Mouse (Mus musculus) embryo, embryonic 9.5 days (tissue): ENCODE measurements at regions not wholly inside any gene's neighbourhood (a gene's known extent, or its start where the extent isn't known, plus 50 kb on each side); places are given as distances from the start of the nearest gene placed in this dataset.
A peak's percentile ranks its signal among the peaks of the same experiment; 100 is the strongest.

Experiments
- DNase-seq: peaks from one replicate; pipeline ENCODE4 v3.0.0-alpha.2; 2017; ENCODE audit errors: extremely low spot score

DNA sequence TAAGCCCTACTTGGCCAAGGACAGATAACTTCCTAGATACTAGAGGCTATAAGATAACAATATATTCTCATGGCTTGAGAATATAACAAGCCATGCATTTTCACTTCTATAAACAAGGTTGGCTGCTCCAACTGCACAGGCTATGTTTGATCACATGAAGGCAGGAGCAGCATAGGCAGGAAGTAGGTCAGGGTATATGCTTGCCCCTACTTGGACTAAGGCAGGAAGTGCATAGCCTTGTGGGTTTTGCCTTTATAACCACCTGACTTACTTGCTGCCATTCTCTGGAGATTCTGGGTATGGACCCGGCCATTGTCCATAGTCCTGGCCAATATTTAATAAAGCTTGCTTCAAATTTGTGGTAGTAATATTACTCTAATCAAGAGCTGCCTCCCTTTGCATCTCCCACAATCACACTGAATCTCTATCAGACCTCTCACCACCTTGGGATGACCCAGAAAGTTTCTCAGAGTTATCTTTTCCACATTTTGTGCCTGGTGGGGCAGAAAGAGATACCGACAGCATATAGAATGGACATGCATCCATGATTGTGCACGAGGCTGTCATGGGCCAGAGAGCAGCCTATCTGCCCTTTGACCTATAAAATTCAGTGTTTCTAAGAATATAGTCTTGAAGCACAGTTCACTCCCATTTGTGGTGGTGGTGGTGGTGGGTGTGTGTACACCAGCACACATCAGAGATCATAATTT is 193.7 kb upstream of the Klf3 start:
- no peak for DNase-seq

DNA sequence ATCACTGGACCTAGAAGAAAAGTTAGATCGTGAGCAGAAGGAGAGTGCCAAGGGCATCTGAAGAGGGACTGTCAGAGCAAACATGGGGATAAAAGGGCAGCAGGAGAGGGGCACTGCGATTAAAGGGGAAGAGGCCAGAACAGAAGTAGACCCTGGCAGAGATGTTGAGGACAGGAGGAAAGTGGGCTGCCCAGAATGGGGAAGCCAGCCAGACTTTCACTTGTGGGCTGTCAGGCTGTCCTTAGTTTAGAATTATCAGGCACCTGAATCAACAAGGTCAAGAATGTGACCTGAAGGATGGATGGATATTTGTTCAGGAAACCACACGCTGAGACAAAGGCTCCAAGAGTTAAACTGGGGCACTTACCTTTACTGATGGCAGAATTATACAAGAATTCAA is 193.0 kb upstream of the Klf3 start:
- DNase-seq, result no peak

DNA sequence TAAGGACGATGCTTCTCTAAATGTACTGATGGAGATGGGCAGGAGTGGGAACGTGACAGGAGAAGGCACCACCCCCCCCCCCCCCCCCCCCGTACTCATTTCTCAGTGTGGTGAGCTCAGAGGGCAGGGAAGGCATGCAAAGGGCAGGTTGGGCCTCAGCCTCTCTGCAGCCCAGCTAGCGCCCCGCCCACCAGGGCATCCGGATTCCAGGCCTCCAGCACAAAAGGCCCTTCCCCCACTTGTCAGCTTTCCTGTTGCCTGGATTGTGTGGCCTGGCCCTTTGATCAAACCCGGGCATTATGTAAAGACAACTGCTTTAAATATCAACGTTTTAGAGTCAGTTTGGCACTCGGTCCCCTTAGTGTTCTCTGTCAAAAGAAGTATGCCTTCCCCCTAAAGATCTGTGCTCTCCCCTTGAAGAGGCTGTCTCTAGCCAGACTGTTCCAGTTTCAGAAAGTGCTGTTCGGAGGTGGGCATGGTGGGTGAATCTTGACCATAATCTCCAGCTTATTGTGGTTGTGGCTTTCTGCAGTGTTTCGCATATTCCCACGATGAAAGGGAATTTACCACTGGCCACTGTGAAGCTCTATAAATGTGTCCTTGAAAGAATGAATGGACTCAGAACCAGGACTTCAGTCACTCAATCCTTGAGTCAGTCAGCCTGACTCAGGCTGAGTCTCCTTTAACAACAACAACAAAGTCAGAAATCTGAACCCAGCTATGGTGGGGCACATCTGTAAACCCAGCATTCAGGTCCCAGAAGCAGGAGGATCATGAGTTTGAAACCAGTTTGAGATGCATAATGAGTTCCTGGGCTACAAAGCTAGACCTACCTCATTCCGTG is 192.4 kb upstream of the Klf3 start:
- DNase-seq, result peak; percentile 95

DNA sequence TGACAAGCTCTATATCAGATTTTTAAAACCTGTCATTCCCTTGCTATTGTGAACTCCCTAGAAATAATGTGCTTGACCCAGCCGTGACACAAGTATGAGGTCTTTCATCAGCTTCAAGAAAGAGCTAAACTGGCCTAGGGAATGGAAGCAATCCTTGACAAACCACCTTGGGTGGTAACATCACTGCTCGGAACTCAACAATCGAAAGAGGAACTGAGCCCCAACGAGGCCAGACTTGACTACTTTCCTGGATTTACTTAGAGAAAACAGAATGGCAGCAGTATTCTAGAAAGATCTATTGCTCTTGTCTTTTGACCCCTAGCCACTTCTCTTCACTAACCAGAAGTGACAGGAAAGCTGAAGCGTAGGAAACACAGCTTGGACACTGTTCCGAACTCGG is 191.2 kb upstream of the Klf3 start:
- no peak for DNase-seq

DNA sequence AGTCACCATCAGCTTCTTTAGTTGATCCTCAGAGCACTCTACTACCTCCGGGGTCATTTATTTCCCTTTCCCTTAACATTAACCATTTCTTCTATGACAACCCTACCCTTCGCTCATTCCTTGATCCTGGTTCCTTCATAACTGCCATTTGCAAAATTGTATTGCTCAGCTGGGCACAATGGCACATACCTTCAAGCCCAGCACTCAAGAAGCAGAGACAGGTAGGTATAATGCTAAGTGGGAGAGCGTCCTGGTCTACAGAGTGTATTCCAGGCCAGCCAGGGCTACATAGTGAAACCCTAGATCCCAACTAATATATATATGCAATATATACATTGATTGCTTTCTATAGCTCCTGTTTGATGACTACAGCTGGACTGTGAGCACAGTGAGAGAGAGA is 189.5 kb upstream of the Klf3 start:
- no peak for DNase-seq

DNA sequence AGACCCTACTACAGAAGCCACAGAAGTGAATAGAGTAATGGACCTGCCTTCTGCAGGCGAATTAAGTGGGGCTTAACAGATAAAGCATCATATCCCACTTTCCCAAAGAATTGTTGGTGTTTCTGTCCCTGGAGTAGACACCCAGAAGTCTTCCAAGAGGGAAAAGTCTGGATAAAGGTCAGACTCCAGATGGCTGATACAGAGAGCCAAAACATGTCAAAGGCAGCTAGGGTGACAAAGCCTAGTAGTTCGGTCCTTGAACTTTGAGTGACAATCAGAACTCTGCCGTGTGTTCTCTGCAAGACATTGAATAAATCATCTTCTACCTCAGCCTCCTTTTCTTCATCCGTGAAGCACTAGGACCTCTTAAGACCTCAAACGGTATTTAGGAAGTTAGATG is 185.1 kb upstream of the Klf3 start:
- no peak for DNase-seq

DNA sequence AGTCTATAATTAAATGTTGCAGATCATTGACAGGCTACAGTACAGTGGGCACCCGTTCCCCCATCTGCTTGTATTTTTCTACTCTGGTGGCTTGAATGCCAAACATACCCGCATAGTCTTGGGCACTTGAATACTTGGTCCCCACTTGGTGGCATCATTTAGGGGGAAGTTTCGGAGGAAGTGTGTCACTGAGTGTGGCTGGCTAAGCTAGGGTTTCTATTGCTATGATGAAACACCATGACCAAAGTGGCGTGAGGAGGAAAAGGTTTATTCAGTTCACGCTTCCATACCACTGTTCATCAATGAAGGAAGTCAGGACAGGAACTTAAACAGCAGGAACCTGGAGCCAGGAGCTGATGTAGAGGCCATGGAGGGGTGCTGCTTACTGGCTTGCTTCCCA is 183.4 kb upstream of the Klf3 start:
- no peak for DNase-seq

DNA sequence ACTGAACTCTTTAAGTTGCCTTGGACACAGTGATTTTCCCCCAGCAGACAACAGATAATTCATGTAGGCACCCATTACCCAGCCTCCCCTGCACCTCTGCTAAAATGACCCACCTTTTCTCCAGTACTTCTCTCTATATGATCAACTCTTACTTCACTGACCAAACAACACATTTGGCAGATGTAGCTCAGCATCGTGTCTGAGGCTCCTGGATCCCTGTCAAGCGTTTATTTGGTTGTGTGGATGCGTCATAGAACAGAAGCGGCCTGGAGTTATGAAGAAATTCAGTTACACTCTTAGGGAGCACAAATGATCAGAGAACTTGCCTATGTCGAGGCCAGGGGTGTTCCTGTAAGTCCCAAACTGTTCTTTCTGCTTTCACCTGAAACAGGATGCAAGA is 182.5 kb upstream of the Klf3 start:
- no peak for DNase-seq

DNA sequence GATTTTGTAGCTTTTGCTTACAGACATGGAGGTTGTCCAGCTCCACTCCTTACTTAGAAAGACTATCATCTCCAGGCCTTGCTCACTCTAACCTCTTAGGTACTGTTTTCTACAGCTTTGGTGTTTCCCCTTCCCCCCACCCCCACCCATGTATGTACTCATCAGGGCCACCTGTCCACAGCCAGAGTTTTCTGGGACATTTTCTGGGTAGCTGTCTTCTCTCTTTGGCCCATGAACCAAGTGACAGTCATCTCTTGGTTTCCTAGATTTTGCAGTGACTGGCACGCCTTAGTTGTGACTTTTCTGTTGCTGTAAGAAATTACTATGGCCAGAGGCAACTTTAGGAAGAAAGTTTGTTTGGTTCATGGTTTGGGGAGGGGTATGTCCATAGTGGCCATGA is 181.8 kb upstream of the Klf3 start:
- no peak for DNase-seq

DNA sequence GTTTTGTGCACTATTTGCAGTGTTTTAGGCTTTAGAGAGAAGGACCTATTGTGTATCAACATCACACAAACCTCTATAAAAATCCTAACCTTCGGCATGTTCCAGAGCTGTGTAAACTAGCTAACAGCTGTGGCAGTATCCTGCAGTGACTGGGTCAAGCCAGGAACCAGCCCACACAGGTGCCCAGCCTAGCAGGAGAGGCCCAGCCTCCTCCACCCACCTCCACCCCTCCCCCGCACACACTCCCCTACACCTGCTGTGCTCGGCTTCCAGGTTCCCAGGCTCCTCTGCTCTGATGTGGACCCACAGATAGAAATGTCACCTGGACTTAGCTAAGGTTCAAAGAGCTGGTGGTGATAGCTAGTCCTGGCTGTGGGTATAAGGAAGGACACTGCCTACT is 179.5 kb upstream of the Klf3 start:
- DNase-seq, result no peak

DNA sequence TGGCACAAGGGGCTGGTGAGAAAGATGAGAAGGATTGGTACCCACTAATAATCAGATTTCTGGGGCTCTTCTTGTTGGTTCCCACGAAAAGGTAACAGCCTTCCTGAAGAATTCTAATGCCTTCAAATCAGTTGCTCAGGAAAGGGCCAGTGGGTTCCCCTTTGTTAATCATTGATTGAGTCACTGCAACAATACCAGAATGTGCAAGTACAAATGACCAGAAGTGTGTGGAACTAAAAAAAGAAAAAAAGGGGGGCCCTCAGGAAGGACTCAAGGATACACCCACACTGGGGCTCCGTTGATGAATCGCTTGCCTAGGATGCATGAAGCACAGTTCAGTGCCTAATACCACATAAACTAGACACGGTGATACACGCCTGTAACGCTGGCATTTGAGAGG is 179.0 kb upstream of the Klf3 start:
- DNase-seq, result no peak

DNA sequence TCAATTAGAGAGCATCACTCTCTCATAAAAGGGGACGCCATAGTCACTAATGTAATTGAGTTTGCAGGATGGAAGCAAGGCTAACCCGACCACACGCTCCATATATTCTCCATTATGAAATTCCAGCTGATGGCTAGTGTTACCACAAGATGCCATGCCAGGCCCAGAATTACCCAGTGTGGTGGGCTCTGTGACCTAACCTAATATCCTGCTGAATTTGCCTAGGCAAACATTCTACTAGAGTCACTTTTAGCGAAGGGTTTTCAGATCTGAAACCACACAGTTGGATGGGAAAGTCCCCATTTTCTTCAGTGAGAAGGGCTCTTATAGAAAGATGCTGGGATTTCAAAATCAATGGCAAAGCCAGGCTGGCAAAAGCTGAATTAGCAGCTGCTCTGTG is 177.8 kb upstream of the Klf3 start:
- DNase-seq, result no peak

DNA sequence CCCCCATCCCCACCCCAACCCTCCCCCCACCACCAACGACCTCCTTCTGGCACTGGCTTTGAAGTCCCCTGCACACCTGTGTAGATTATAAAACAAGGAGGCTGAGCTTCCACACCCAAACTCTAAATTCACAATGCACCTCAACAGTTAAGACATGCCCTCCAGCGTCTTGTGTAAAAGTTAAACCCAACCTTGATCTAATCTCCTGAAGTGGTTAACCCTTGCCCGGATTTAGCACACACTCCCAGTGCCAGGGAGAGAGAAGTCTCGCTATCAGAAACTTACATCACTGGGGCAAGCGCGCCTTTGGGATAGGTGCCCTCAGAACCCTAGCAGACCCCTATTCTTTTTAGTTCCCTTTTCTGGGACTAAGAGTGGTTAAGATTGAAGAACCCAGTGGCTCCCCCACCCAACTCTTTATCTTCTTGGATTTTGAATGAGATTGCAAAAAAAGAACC is 177.3 kb upstream of the Klf3 start:
- no peak for DNase-seq

DNA sequence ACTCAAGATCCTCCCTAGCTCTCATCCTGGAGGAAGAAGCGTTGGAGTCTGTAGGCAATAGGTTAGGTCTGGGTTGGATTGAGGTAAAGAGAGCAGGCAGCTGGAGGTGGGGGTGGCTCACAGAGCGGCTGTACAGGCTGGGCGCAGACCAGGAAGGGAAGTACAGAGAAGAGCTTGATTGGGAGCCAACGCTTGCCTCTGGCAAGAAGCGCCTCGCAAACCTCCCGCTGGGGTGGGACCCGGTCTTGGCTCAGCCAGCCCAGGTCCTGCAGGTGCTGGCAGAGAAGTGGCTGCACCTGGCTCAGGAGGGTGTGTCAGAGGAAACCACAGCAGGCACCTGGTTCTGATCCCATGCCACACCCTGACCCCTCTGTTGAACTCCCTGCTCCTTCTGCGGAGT is 176.8 kb upstream of the Klf3 start:
- DNase-seq, result no peak

DNA sequence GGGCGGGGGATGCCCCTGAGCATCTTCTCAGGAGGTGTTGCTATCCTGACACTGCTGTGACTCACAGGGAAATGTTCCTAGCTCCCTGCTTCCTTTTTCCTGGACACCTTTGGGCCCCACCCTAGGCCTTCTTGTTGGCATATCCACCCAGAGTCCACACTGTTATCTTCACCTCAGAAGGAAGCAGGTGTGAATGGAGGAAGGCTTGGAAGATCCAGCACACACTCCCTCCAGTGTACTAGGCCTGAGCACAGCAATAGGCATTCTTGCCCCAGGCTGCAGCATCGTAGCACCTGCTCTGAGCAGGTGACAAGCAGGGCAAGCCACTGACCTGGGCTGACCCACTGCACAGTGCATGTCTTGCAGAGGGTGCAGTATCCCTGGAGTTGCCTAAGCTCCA is 172.6 kb upstream of the Klf3 start:
- DNase-seq, result no peak

DNA sequence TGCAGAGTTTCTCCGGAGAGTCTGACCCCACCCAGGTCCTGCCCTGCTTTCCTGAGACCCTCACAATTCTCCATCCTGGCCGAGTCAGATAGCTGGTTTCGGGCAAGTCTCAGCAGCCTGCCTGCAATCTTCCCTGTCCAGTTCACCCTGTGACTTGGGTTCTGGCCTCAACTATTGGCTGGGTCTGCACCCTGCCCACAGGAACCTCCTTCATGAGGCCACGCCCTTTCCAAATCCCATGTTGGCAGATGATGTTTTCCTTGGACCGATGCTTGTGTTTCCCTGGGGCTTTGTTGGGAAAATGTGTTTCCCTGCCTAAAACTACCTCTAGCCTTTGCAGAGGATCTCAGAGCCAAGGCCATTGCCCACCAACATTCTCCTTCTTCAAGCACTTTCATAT is 171.0 kb upstream of the Klf3 start:
- no peak for DNase-seq

DNA sequence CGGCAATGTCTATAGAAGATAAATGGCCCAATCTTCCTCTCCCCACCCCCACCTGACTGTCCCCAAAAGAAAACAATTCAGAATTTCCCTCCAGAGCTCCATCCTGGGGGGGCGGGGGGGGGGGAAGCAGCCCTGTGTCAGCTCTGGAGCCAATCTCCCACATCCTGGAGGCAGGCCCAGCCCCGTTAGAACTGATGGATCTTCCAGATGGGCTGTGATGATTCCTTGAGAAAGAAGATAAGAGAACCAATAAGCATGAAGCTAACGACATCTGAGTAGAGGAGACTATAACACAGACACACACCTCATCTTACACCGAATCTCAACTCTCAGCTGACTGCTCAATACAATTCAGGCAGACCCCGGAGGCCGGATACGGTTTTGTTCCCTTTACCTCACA is 169.2 kb upstream of the Klf3 start:
- DNase-seq, result peak; percentile 20

DNA sequence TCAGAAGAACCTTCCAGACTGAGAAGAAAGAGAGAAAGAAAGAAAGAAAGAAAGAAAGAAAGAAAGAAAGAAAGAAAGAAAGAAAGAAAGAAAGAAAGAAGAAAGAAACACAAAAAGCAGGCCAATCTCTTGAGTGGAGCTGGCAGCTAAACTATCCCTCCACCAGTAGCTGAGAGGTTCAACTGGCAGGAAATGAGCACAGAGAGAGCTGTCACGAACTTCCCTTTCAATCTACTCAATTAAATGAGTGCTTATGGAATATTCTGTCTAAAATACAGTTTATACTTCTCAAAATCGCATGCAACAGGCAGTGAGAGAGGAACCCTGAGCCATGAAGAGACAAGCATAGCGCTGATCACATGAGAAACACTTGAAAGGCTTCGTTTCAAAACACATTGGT is 168.5 kb upstream of the Klf3 start:
- DNase-seq, result no peak

DNA sequence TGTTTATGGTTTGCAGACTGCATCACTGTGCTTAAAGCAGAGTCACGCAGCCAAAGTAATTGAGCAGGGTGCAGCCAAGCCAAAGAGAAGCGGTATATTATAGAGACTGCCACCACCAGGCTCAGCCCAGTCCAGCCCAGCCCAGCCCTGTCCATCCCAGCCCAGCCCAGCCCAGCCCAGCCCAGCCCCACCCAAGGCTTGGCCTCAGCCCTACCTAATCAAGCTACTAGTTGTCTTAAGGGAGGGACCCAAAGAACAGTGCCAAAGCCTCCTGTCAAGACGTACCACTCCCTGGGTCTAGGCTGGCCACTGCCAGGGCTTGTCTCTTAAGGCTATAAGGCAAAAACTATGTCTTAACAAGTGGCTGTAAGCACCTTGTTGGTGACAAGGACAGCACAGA is 166.9 kb upstream of the Klf3 start:
- DNase-seq, result no peak

DNA sequence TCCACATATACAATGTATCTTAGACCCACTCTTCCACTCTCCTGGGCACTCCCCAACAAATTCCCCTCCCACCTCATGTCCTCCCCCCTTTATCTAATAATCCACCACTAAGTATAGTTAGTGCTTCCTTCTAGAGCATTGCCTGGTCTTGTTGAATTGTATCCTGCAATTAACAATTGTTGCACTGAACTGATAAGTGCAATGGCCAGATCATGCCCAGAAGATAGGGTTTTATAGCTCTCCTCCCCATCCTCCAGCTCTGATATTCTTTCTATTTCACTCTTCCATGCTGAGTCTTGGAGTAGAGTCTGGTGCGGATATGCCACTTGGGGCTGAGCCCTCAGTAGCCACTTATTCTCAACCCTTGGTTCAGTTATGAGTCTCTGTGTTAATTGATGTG is 159.6 kb upstream of the Klf3 start:
- no peak for DNase-seq

DNA sequence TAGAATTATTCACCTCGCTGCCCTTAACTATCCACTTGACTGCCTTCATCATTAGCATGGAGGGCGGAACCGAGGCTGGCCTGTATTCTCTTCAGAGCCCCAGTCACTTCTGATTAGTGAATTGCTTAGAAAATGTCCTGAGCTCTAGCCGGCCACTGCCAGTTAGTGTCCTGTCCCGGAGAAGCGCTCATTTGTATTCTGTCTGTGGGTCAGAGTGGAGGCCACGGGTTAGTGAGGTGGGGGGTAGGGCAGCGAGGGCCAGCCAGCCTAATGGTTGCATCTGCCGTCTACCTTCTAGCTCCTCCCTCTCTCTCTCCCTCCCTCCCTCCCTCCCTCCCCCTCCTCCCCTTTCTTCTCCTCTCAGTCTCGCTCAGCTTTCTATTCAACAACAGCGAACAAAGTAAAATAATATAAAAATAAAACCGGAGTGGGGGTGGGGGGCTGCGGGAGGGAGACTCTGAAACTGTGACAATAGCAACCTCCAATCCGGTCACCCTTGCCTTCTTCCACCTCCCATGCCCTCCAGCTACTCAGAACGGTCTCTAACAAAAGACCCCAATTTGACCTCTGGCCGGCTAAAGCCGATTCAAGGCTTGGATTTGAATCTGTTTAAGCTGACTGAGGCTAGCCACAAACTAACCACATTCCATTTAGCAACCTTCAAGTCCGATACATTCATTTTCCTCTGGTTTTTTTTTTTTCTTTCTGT is 155.6 kb upstream of the Klf3 start:
- DNase-seq, result peak; percentile 87

DNA sequence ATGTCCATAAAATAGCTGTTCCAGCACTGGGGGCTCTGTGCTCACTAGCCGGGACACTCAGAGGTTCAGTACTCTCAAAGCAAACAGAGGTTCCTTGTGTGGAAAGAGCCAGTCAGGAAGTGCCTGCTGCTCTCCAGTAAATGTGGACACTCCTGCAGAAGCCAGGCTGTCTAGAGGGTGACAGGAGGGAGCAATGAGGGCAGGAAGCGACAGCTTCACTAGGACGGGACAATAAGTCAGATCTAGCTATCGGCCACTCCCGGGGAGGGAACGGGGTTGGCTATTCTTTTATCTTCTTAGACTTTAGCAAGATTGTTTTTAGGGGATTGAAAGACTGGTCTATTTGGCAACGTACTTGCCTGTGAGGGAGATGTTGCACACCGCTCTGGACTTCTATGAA is 154.7 kb upstream of the Klf3 start:
- DNase-seq, result peak; percentile 62

DNA sequence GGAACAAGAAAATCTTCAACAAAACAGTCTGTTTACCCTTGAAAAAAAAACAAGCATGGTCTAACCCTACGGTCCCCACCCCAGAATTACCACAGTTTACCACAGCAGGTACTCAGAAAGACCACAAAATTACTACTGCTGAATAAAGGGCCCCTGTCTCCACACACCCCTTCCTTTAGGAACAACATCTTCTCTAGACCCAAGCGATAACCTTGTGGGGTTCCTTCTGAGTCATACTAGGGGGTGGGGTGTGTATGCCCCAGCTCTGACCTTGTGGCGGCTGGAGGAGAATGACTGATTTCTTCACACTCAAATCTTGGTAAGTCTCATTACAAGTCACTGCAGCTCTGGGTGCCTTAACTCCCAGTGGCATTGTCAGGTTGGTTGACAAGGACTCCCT is 151.8 kb upstream of the Klf3 start:
- DNase-seq, result no peak
